Mouse (Mus musculus) erythroblast, embryonic 14.5 days (primary cell): Measurements from ENCODE around the gene Ecpas. TPM values are rescaled to one million over a fixed set of nuclear protein-coding genes. Genes with fewer than 3 reads are reported as not detected.
A peak's percentile ranks its signal among the peaks of the same experiment; 100 is the strongest.

Source experiments
- H3K27me3 ChIP-seq: 2 replicates; pipeline ENCODE4 v1.6.1; 2012; ENCODE audit warnings: inconsistent platforms; ENCODE audit not compliant: control insufficient read depth
- H3K36me3 ChIP-seq: 2 replicates; pipeline ENCODE4 v1.6.1; 2012; ENCODE audit warnings: mild to moderate bottlenecking, inconsistent platforms; ENCODE audit not compliant: control insufficient read depth
- H3K4me1 ChIP-seq: 2 replicates; pipeline ENCODE4 v1.6.1; 2012; ENCODE audit warnings: inconsistent platforms; ENCODE audit not compliant: control insufficient read depth
- H3K4me3 ChIP-seq: replicated peaks from 2 replicates; pipeline ENCODE3; 2012; ENCODE audit warnings: moderate library complexity, mild to moderate bottlenecking, inconsistent platforms
- H3K9me3 ChIP-seq: 2 replicates; pipeline ENCODE4 v1.6.1; 2012; ENCODE audit warnings: low read length, inconsistent platforms, mixed read lengths; ENCODE audit not compliant: control insufficient read depth
- GATA1 ChIP-seq: IDR thresholded peaks from 2 replicates; pipeline ENCODE4 v1.6.1; 2012; ENCODE audit warnings: low read length, inconsistent platforms, mixed read lengths
- TAL1 ChIP-seq: IDR thresholded peaks from 3 replicates; pipeline ENCODE4 v1.6.1; 2012; ENCODE audit warnings: low read length, inconsistent platforms, mixed read lengths
- polyA plus RNA-seq: library from polyadenylated mRNA; stranded (reverse); fragments of >175 nt; gene quantifications from 2 replicates; pipeline ENCODE4 v1.2.3, GENCODE M21; 2012

Gene Ecpas
- polyA plus RNA-seq, 1 experiment = 0.18 TPM

GRCm38 (mm10) chr4:58890035-58890782 lies 22.3 kb downstream of the Ecpas start:
- Histone ChIP-seq H3K9me3 (no peaks in the 10 kb centered on the region), H3K27me3 (no peaks in the 10 kb centered on the region), H3K4me3 (no peak overlapping the region), H3K4me1 (peaks cover 75% of the 10 kb centered on the region), H3K36me3 (no peaks in the 10 kb centered on the region; the same call in 1 of the 2 replicates)
- peak; percentile 59 for TF ChIP-seq TAL1
- peak; percentile 52; the same call in 1 of the 2 replicates for TF ChIP-seq GATA1

GRCm38 (mm10) chr4:58888568-58888967 lies 24.0 kb downstream of the Ecpas start:
- no peak for TF ChIP-seq TAL1
- Histone ChIP-seq H3K27me3 (no peaks in the 10 kb centered on the region), H3K4me3 (no peak overlapping the region), H3K36me3 (peaks cover 4% of the 10 kb centered on the region), H3K4me1 (peaks cover 62% of the 10 kb centered on the region), H3K9me3 (no peaks in the 10 kb centered on the region)

GRCm38 (mm10) chr4:58887626-58888025 lies 24.9 kb downstream of the Ecpas start:
- Histone ChIP-seq H3K27me3 (no peaks in the 10 kb centered on the region), H3K9me3 (no peaks in the 10 kb centered on the region), H3K4me3 (no peak overlapping the region), H3K36me3 (peaks cover 7% of the 10 kb centered on the region), H3K4me1 (peaks cover 55% of the 10 kb centered on the region)
- TF ChIP-seq TAL1 (no peak), GATA1 (no peak)

GRCm38 (mm10) chr4:58886778-58887177 lies 25.8 kb downstream of the Ecpas start:
- TF ChIP-seq GATA1 (no peak), TAL1 (no peak)
- Histone ChIP-seq H3K27me3 (no peaks in the 10 kb centered on the region), H3K4me1 (peaks cover 53% of the 10 kb centered on the region), H3K4me3 (no peak overlapping the region), H3K36me3 (peaks cover 8% of the 10 kb centered on the region), H3K9me3 (no peaks in the 10 kb centered on the region)

- H3K4me3 ChIP-seq = no peak overlapping the region
- TF ChIP-seq GATA1 = no peak
- TF ChIP-seq TAL1 = no peak
- H3K4me1 ChIP-seq = peaks cover 40% of the 10 kb centered on the region
- H3K36me3 ChIP-seq = peaks cover 10% of the 10 kb centered on the region
- no peaks in the 10 kb centered on the region for H3K27me3 ChIP-seq
- H3K9me3 ChIP-seq = no peaks in the 10 kb centered on the region
These were observed 27.2 kb downstream of the Ecpas start for GRCm38 (mm10) chr4:58885341-58885740.

GRCm38 (mm10) chr4:58883841-58884240 lies 28.7 kb downstream of the Ecpas start:
- Histone ChIP-seq H3K4me3 (no peak overlapping the region), H3K4me1 (peaks cover 25% of the 10 kb centered on the region), H3K27me3 (no peaks in the 10 kb centered on the region), H3K36me3 (peaks cover 10% of the 10 kb centered on the region), H3K9me3 (no peaks in the 10 kb centered on the region)
- no peak for TF ChIP-seq GATA1
- TF ChIP-seq TAL1 = no peak

GRCm38 (mm10) chr4:58874373-58874772 lies 38.2 kb downstream of the Ecpas start:
- Histone ChIP-seq H3K9me3 (no peaks in the 10 kb centered on the region), H3K36me3 (peaks cover 57% of the 10 kb centered on the region), H3K27me3 (no peaks in the 10 kb centered on the region), H3K4me1 (no peaks in the 10 kb centered on the region), H3K4me3 (no peak overlapping the region)
- TF ChIP-seq TAL1 = no peak

GRCm38 (mm10) chr4:58867242-58867641 lies 45.3 kb downstream of the Ecpas start:
- TF ChIP-seq GATA1 = no peak
- no peak for TF ChIP-seq TAL1
- Histone ChIP-seq H3K4me1 (no peaks in the 10 kb centered on the region), H3K36me3 (peaks cover 44% of the 10 kb centered on the region), H3K9me3 (no peaks in the 10 kb centered on the region), H3K27me3 (no peaks in the 10 kb centered on the region), H3K4me3 (no peak overlapping the region)

GRCm38 (mm10) chr4:58832908-58833307 lies 79.6 kb downstream of the Ecpas start:
- Histone ChIP-seq H3K4me3 (no peak overlapping the region), H3K36me3 (peaks cover 66% of the 10 kb centered on the region)
- TF ChIP-seq TAL1 (no peak), GATA1 (no peak)

GRCm38 (mm10) chr4:58825921-58826320 lies 86.6 kb downstream of the Ecpas start:
- Histone ChIP-seq H3K4me1 (no peaks in the 10 kb centered on the region), H3K36me3 (peaks cover 84% of the 10 kb centered on the region), H3K27me3 (no peaks in the 10 kb centered on the region), H3K4me3 (no peak overlapping the region), H3K9me3 (no peaks in the 10 kb centered on the region)
- TF ChIP-seq TAL1 (no peak), GATA1 (no peak)

More at GRCm38 (mm10) chr4:58832908-58833307, 79.6 kb downstream of the Ecpas start:
- Histone ChIP-seq H3K9me3 (no peaks in the 10 kb centered on the region), H3K4me1 (peaks cover 18% of the 10 kb centered on the region), H3K27me3 (no peaks in the 10 kb centered on the region)
